Mouse (Mus musculus) ES-E14 (cell line): ENCODE data around the gene Zscan4d. TPM values are rescaled to one million over a fixed set of nuclear protein-coding genes. Genes with fewer than 3 reads are reported as not detected.
"Not testable (repeated sequence)": the region's sequence is repeated elsewhere in the genome, so short reads cannot be mapped to it uniquely, and the experiment has no call there.

Experiments
- DNase-seq: peaks from one replicate; pipeline ENCODE4 v3.0.0-alpha.2; 2013; ENCODE audit warnings: low read depth, low spot score
- H3K27ac ChIP-seq: 2 replicates; pipeline ENCODE4 v1.5.1; 2012; ENCODE audit warnings: low read depth, mild to moderate bottlenecking, low read length, moderate library complexity, mixed read lengths; ENCODE audit not compliant: poor library complexity, insufficient read depth, severe bottlenecking
- H3K36me3 ChIP-seq: 2 replicates; pipeline ENCODE4 v1.6.1; 2012; ENCODE audit warnings: mild to moderate bottlenecking, low read length, moderate library complexity, mixed read lengths; ENCODE audit not compliant: control insufficient read depth, poor library complexity, insufficient read depth, severe bottlenecking
- H3K4me1 ChIP-seq, 2 experiments: fragments of 150-350 bp in 1 of 2; sonication (generic) in 1 of 2; 2 replicates each; pipeline ENCODE4 v1.6.1; 2012; ENCODE audit warnings: low read length in 2 of 2, mild to moderate bottlenecking in 1 of 2, mixed read lengths in 1 of 2; ENCODE audit not compliant: control insufficient read depth in 2 of 2, insufficient read depth in 2 of 2, poor library complexity in 1 of 2
- H3K4me3 ChIP-seq, 2 experiments: fragments of 150-350 bp in 1 of 2; sonication (generic) in 1 of 2; 2 replicates each; pipeline ENCODE4 v1.5.1; 2012; ENCODE audit warnings: low read length in 2 of 2, low read depth in 1 of 2, mild to moderate bottlenecking in 1 of 2, mixed read lengths in 1 of 2; ENCODE audit not compliant: insufficient read depth in 1 of 2, poor library complexity in 1 of 2, severe bottlenecking in 1 of 2
- H3K9ac ChIP-seq: 2 replicates; pipeline ENCODE4 v1.6.1; 2012; ENCODE audit warnings: low read depth, mild to moderate bottlenecking, low read length, mixed read lengths; ENCODE audit not compliant: poor library complexity, insufficient read depth, severe bottlenecking
- H3K9me3 ChIP-seq: fragments of 150-350 bp; sonication (generic); 2 replicates; pipeline ENCODE4 v1.6.1; 2012; ENCODE audit warnings: low read depth, mild to moderate bottlenecking, low read length; ENCODE audit not compliant: control insufficient read depth, insufficient read depth
- in situ Hi-C, 2 experiments: fragments of 600-800 bp; cut with MboI; formaldehyde crosslinking; loops; one replicate each; pipeline ENCODE4 v1.15.1; 2025; ENCODE audit warnings: low sequenced_read_pairs in 2 of 2, inconsistent platforms in 1 of 2; ENCODE audit not compliant: unreplicated experiment in 2 of 2
- total RNA-seq: library from RNA; depleted of rRNA; stranded (reverse); fragments of 300-350 nt; gene quantifications from 2 replicates; pipeline ENCODE4 v1.2.3, GENCODE M21; 2012; rRNA removed

Gene Zscan4d
- total RNA-seq: 41.1 and 42.3 TPM in 2 replicates

DNA sequence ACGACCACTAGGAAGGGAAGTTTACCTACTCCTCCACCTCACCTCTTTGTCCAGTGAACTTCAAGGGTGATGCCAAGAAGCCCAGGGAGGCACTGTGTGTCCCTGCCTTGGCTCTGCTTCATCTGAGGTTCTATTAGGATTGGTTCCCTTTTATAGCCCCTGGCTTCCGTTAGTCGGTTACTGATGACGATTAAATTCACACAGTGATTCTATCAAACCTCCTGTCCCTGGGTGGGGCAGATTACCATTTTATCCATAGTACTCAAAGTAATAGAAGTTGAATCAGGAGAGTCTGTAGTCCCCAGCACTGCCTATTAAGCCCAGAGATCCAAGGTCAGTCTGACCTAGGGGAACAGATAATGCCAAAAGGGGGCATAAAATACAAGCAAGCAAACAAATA, at the start of gene Zscan4d:
Gene Zscan4d (minus strand): TSS at position 101 of the 400 bp plus-strand sequence.
- H3K4me3 ChIP-seq, H3K4me1 ChIP-seq, DNase-seq, H3K27ac ChIP-seq, H3K9me3 ChIP-seq, in situ Hi-C loops, H3K9ac ChIP-seq, H3K36me3 ChIP-seq: not testable (repeated sequence)

DNA sequence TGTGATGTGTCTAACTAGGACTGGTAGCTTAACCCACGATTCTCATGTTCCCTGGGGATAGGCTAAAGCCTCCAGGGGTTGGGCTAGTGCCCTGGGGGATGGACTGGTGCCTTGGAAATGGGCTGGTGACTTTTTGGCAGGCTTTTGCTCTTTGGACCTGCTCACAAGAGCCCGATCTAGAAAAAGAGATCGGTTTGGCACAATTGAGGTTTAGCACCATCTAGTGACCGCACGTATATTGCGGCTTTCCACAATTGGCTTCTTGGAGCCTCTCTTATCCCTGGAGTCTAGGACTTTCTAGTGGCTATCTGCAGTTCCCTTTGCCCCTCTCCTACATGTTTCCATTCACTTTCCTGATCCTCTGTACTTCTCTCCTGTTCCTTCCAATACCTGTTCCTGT, 7.9 kb downstream of the Zscan4d start:
- H3K9ac ChIP-seq, H3K4me1 ChIP-seq, H3K36me3 ChIP-seq, H3K4me3 ChIP-seq, H3K27ac ChIP-seq, H3K9me3 ChIP-seq, in situ Hi-C loops: not testable (repeated sequence)
- peak; percentile 39 for DNase-seq

Other genes with a start within 250 kb of the Zscan4d start
- 69.0 and 69.4 TPM in 2 replicates for gene Zscan4c, start 160.4 kb downstream of the Zscan4d start, total RNA-seq
- gene Zscan4-ps1, start 96.5 kb downstream of the Zscan4d start, total RNA-seq: 11.9 and 12.2 TPM in 2 replicates
- 39.5 and 39.6 TPM in 2 replicates for gene Zscan4e, start 144.5 kb upstream of the Zscan4d start, total RNA-seq
- gene Zscan4f, start 231.8 kb upstream of the Zscan4d start, total RNA-seq: 153 and 164 TPM in 2 replicates